Mouse (Mus musculus): ENCODE measurements around the gene Ech1. TPM values are rescaled to one million over a fixed set of nuclear protein-coding genes. Genes with fewer than 3 reads are reported as not detected.
A peak's percentile ranks its signal among the peaks of the same experiment; 100 is the strongest.

Gene Ech1
- polyA plus RNA-seq, 1 experiment from 2014 or later = 72.0 TPM

DNA sequence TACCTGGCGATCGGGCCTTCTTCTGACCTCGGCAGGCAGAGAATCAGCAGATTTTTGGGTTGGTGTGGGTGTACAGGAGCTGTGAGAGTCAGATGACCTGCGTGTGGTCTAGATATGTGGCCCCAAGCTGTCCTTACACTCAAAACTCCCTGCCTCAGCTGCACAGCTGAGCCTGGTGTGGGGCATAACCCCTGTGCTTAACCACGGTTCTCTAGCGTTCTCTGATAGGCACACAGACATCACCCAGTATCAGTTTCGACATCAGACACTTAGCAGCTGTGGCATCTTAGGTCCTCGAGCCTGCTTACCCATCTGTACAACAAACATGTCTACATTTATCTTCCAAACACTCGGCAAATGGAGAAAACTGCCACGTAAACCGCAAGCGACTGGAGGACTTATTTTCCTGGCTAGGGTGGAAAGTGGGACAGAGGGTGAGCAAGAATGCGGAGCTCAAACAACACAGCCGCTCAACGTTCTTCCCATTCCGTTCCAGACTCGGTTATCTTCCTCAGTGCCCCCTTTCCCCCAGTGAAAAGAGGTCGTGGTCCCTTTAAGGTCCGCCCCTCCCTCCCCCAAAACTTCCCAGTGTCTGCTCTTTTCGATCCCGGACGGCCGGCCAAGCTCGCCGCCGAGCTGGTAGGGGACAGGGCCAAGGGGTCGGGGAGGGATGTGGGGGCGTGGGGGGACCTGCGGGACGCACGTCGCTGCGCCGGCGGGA is 16.6 kb upstream of the Ech1 start, which contains the start of gene Hnrnpl:
Gene Hnrnpl, plus strand, starts transcription at position 321 of the 721 bp plus-strand sequence.
- H3K9me3 ChIP-seq = no peaks in the 10 kb centered on the region
- peak within 1 kb of the TSS; percentile 93 for H3K4me3 ChIP-seq
- WGBS = 4% methylated on average over 35 of the region's 35 CpGs
- DNase-seq (ENCODE audit: extremely low spot score, low spot score) = no peak
- peak within 1 kb of the TSS; percentile 100 for H3K27ac ChIP-seq
- no peaks in the 10 kb centered on the region for H3K27me3 ChIP-seq (ENCODE audit: poor library complexity, severe bottlenecking)
- H3K36me3 ChIP-seq (replicated peaks) = peaks cover 18% of the 10 kb centered on the region
- peaks cover 64% of the 10 kb centered on the region for H3K4me1 ChIP-seq

GRCm38 (mm10) chr7:28808957-28809393 is 16.0 kb upstream of the Ech1 start:
- H3K4me3 ChIP-seq = peak overlapping the region; percentile 93
- 0% methylated on average over 32 of the region's 32 CpGs for WGBS
- DNase-seq (ENCODE audit: extremely low spot score, low spot score) = peak; percentile 94
- H3K9me3 ChIP-seq = no peaks in the 10 kb centered on the region
- peaks cover 24% of the 10 kb centered on the region for H3K36me3 ChIP-seq (replicated peaks)
- no peaks in the 10 kb centered on the region for H3K27me3 ChIP-seq (ENCODE audit: poor library complexity, severe bottlenecking)
- H3K27ac ChIP-seq = peak overlapping the region; percentile 100
- peaks cover 64% of the 10 kb centered on the region for H3K4me1 ChIP-seq

DNA sequence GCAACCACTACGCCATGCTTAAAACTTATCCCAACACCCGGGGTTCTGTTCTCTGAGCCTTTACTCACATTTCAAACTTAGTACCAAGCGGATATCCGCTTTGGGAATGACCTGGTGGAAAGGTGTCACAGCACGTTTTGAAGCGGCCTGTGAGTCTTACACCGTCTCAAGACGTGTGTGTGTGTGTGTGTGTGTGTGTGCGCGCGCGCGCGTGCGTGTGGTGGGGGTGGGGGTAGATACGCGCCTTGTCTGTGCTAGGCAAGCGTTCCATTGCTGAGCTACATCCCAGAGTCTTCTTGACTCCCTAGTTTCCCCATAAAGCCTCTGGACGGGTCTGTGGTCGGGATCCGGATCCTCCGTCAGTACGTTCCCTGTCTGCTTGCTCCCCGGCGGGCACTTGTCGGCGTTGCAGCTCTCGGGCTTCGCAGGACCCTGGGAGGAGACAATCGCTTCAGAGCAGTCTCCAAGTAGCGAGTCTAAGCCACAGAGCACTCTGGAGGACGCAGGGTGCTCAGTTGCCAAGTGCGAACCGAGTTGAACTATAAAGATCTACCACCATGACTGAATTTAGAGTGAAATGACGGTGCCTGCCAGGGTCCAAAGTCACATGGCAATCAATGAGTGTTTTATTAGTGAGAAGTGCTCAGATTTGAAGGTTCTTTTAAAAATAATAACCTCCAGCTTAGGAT is 15.5 kb upstream of the Ech1 start:
- peak overlapping the region; percentile 93 for H3K4me3 ChIP-seq
- peak; percentile 80 for DNase-seq (ENCODE audit: extremely low spot score, low spot score)
- WGBS = under 1% methylated on average over 35 of the region's 35 CpGs
- no peaks in the 10 kb centered on the region for H3K27me3 ChIP-seq (ENCODE audit: poor library complexity, severe bottlenecking)
- H3K9me3 ChIP-seq = no peaks in the 10 kb centered on the region
- H3K27ac ChIP-seq = peak overlapping the region; percentile 100
- peaks cover 66% of the 10 kb centered on the region for H3K4me1 ChIP-seq
- peaks cover 30% of the 10 kb centered on the region for H3K36me3 ChIP-seq (replicated peaks)

GRCm38 (mm10) chr7:28810107-28811066 is 14.6 kb upstream of the Ech1 start:
- WGBS = under 1% methylated on average over 70 of the region's 70 CpGs
- Histone ChIP-seq H3K9me3 (no peaks in the 10 kb centered on the region), H3K36me3 (replicated peaks) (peaks cover 38% of the 10 kb centered on the region), H3K4me3 (peak overlapping the region; percentile 93), H3K27me3 (ENCODE audit: poor library complexity, severe bottlenecking) (no peaks in the 10 kb centered on the region), H3K4me1 (peaks cover 71% of the 10 kb centered on the region), H3K27ac (peak overlapping the region; percentile 100)
- peak; percentile 97 for DNase-seq (ENCODE audit: extremely low spot score, low spot score)

GRCm38 (mm10) chr7:28811228-28811627 is 13.8 kb upstream of the Ech1 start:
- WGBS = under 1% methylated on average over 40 of the region's 40 CpGs
- H3K27ac ChIP-seq = peak overlapping the region; percentile 100
- H3K36me3 ChIP-seq (replicated peaks) = peaks cover 47% of the 10 kb centered on the region
- H3K4me3 ChIP-seq = peak overlapping the region; percentile 93
- peak; percentile 90 for DNase-seq (ENCODE audit: extremely low spot score, low spot score)
- H3K27me3 ChIP-seq (ENCODE audit: poor library complexity, severe bottlenecking) = no peaks in the 10 kb centered on the region
- peaks cover 71% of the 10 kb centered on the region for H3K4me1 ChIP-seq
- H3K9me3 ChIP-seq = no peaks in the 10 kb centered on the region

GRCm38 (mm10) chr7:28811640-28812275 is 13.3 kb upstream of the Ech1 start:
- 17% methylated on average over 7 of the region's 7 CpGs for WGBS
- Histone ChIP-seq H3K9me3 (no peaks in the 10 kb centered on the region), H3K27ac (peak overlapping the region; percentile 100), H3K36me3 (replicated peaks) (peaks cover 52% of the 10 kb centered on the region), H3K4me3 (peak overlapping the region; percentile 93), H3K4me1 (peaks cover 74% of the 10 kb centered on the region), H3K27me3 (ENCODE audit: poor library complexity, severe bottlenecking) (no peaks in the 10 kb centered on the region)
- no peak for DNase-seq (ENCODE audit: extremely low spot score, low spot score)

- Histone ChIP-seq H3K27ac (peak overlapping the region; percentile 100), H3K27me3 (ENCODE audit: poor library complexity, severe bottlenecking) (no peaks in the 10 kb centered on the region), H3K9me3 (no peaks in the 10 kb centered on the region), H3K36me3 (replicated peaks) (peaks cover 59% of the 10 kb centered on the region), H3K4me1 (peaks cover 74% of the 10 kb centered on the region), H3K4me3 (peak overlapping the region; percentile 93)
- 80% methylated on average over 4 of the region's 4 CpGs for WGBS
- no peak for DNase-seq (ENCODE audit: extremely low spot score, low spot score)
These were observed 12.6 kb upstream of the Ech1 start for GRCm38 (mm10) chr7:28812436-28812835.

DNA sequence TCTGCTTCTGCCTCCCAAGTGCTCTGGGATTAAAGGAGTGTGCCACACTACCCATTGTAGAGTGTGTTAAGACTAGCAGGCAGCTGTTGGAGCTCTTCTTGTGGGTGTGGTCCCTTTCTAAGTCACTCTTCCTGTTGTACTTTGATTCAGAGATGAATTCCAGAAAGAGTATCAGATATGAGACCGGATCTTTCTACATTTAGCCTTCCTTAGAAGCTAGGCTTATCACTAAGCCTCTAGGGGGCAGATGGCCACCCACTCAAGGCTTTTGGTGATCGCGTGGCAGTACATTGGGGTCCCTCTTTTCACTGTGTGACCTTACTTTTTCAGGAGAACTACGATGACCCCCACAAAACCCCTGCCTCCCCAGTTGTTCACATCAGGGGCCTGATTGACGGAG is 12.1 kb upstream of the Ech1 start:
- no peaks in the 10 kb centered on the region for H3K27me3 ChIP-seq (ENCODE audit: poor library complexity, severe bottlenecking)
- DNase-seq (ENCODE audit: extremely low spot score, low spot score) = no peak
- 0 out of 2 replicates have a peak overlapping the region, but pooled peaks have one; percentile 100 for H3K27ac ChIP-seq
- H3K4me3 ChIP-seq = peak overlapping the region; percentile 93
- H3K4me1 ChIP-seq = peaks cover 74% of the 10 kb centered on the region
- no peaks in the 10 kb centered on the region for H3K9me3 ChIP-seq
- peaks cover 64% of the 10 kb centered on the region for H3K36me3 ChIP-seq (replicated peaks)
- WGBS = 87% methylated on average over 5 of the region's 5 CpGs

GRCm38 (mm10) chr7:28814306-28815034 is 10.5 kb upstream of the Ech1 start:
- Histone ChIP-seq H3K27me3 (ENCODE audit: poor library complexity, severe bottlenecking) (no peaks in the 10 kb centered on the region), H3K9me3 (no peaks in the 10 kb centered on the region), H3K27ac (no peak overlapping the region), H3K36me3 (replicated peaks) (peaks cover 78% of the 10 kb centered on the region), H3K4me1 (peaks cover 75% of the 10 kb centered on the region), H3K4me3 (no peak overlapping the region)
- WGBS = 89% methylated on average over 5 of the region's 5 CpGs
- no peak for DNase-seq (ENCODE audit: extremely low spot score, low spot score)

DNA sequence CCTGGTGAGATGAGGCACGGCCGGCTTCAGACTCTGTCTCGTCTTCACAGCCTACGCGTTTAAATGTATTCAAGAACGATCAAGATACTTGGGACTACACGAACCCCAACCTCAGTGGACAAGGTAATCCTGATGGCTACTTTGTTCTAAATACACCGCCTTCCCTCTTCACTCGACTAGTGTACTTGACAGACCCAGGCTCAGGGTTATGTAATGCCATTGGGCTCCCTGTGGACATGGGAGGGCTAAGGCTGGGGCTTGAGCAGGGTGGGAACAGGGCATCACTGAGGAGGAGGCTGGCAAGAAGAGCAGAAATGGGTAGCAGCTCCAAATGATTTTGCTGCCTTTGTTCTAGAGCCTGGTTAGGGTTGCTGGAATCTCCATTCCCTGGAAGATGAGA is 9.8 kb upstream of the Ech1 start:
- no peak for DNase-seq (ENCODE audit: extremely low spot score, low spot score)
- no peaks in the 10 kb centered on the region for H3K27me3 ChIP-seq (ENCODE audit: poor library complexity, severe bottlenecking)
- WGBS = 95% methylated on average over 9 of the region's 9 CpGs
- H3K9me3 ChIP-seq = no peaks in the 10 kb centered on the region
- H3K27ac ChIP-seq = no peak overlapping the region
- 0 out of 2 replicates have a peak overlapping the region, but pooled peaks have one; percentile 1 for H3K4me3 ChIP-seq
- peaks cover 81% of the 10 kb centered on the region for H3K4me1 ChIP-seq
- H3K36me3 ChIP-seq (replicated peaks) = peaks cover 86% of the 10 kb centered on the region

DNA sequence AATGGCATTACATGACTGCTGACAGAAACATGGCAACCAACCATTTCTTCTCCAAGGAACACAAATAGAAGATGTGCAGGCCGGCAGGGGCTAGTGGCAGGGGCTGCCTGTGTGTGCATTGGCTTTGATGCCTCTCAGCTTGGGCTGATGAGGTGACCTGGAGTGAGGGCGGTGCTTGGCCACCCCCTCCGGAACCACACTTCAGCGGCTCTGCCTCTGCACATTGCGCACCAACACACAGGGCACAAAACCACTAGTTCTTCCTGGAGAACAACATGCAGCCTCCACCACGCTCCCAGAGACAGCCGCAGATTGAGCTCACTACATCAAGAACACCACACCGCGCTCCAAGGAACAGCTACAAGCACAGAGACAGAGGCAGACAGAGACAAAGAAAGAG is 8.8 kb upstream of the Ech1 start:
- no peak for DNase-seq (ENCODE audit: extremely low spot score, low spot score)
- Histone ChIP-seq H3K9me3 (no peaks in the 10 kb centered on the region), H3K27me3 (ENCODE audit: poor library complexity, severe bottlenecking) (no peaks in the 10 kb centered on the region), H3K27ac (no peak overlapping the region), H3K36me3 (replicated peaks) (peaks cover 95% of the 10 kb centered on the region), H3K4me1 (peaks cover 91% of the 10 kb centered on the region), H3K4me3 (peak overlapping the region; percentile 24)
- 89% methylated on average over 9 of the region's 9 CpGs for WGBS
